Comparison of ENCODE assay signal across 8 mouse cellular contexts in the genomic region with DNA sequence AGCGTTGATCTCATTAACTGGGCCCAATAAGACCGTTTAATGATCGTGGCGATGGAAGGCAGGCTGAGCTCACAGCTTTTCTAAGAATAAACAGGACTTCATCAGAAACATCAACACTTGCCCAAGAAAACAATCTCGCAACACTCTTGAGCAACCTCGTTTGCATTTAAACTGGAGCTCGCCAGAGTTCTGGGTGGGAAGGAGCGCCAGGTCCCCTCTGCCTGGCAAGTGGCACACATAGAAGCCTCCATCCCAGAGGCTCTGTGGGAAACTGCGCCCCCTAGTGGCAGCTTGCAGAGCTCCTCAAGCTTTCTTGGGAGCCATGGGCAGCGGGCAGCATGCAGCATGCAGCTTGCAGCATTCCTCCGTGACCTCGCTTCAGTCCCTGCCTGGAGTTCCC.
A peak's percentile ranks its signal among the peaks of the same experiment; 100 is the strongest.
DNase-seq lines count a peak whose midpoint lies in the region; ATAC-seq and TF ChIP-seq lines count a peak whose summit lies in the region.

No protein-coding gene starts in this region.

- DNase-seq in ZHBTc4 (ENCODE audit: low read depth, low spot score), result peak; percentile 92
- peak; percentile 95 to 97 for DNase-seq in cerebellum, postnatal 4 days (ENCODE audit: low spot score in 2 of 2)
- peak; percentile 78 to 79 for DNase-seq in gastrocnemius, adult 8-10 months (ENCODE audit: low spot score in 2 of 2)
- peak; percentile 96 for DNase-seq in hindbrain, postnatal 0 days (ENCODE audit: low spot score)
- DNase-seq in left cerebral cortex, adult 2 months (ENCODE audit: extremely low spot score in 1 of 2, low spot score in 2 of 2), result peak; percentile 88 to 94
- peak; percentile 92 to 94 for DNase-seq in right cerebral cortex, adult 2 months (ENCODE audit: low spot score in 2 of 2)
- DNase-seq in urinary bladder, postnatal 10 days (ENCODE audit: low spot score), result peak; percentile 80

- no peaks in the 10 kb centered on the region for H3K36me3 ChIP-seq in hindbrain, postnatal 0 days (ENCODE audit: insufficient read depth, low read length)
- H3K36me3 ChIP-seq in megakaryocyte, embryonic 14.5 days (replicated peaks; ENCODE audit: low read length), result no peaks in the 10 kb centered on the region

- WGBS in hindbrain, postnatal 0 days, result 18% methylated on average over 12 of the region's 12 CpGs

- intact Hi-C loops in left cerebral cortex, adult 2 months (cut with DNase I), result loop anchor here (2.0 kb wide), 1 partner anchor 163 kb away; no protein-coding TSS in a partner anchor

- peak; percentile 99 for TF ChIP-seq CTCF in hindbrain, postnatal 0 days (IDR thresholded peaks at IDR 0.05; ENCODE audit: low read depth)
- TF ChIP-seq CTCF in left cerebral cortex, adult 2 months (IDR thresholded peaks at IDR 0.05), result peak; percentile 100

- peaks cover 22% of the 10 kb centered on the region for H3K4me1 ChIP-seq in hindbrain, postnatal 0 days (ENCODE audit: insufficient read depth, low read length)
- H3K4me1 ChIP-seq in megakaryocyte, embryonic 14.5 days, result peaks cover 19% of the 10 kb centered on the region

- peak; percentile 77 for ATAC-seq in hindbrain, postnatal 0 days

- peak overlapping the region; percentile 64 for H3K4me2 ChIP-seq in hindbrain, postnatal 0 days (ENCODE audit: low read depth, low read length)

- H3K4me3 ChIP-seq in hindbrain, postnatal 0 days (ENCODE audit: low read length), result peak overlapping the region; percentile 19; the same call in 1 of the 2 replicates
- peak overlapping the region; percentile 21 for H3K4me3 ChIP-seq in left cerebral cortex, adult 2 months
- peak overlapping the region; percentile 80 for H3K4me3 ChIP-seq in megakaryocyte, embryonic 14.5 days (replicated peaks)

- 0 out of 2 replicates have a peak, but pooled peaks cover 10% of the 10 kb centered on the region for H3K27me3 ChIP-seq in hindbrain, postnatal 0 days (ENCODE audit: insufficient read depth, low read length)
- H3K27me3 ChIP-seq in megakaryocyte, embryonic 14.5 days (replicated peaks), result peaks cover 64% of the 10 kb centered on the region

- no peak overlapping the region; the same call in 1 of the 2 replicates for H3K9ac ChIP-seq in hindbrain, postnatal 0 days (replicated peaks; ENCODE audit: low read length)

- no peaks in the 10 kb centered on the region for H3K9me3 ChIP-seq in hindbrain, postnatal 0 days (ENCODE audit: low read length)
- H3K9me3 ChIP-seq in megakaryocyte, embryonic 14.5 days, result no peaks in the 10 kb centered on the region

- no peak overlapping the region for H3K27ac ChIP-seq in hindbrain, postnatal 0 days
- peak overlapping the region; percentile 19; the same call in 1 of the 2 replicates for H3K27ac ChIP-seq in left cerebral cortex, adult 2 months

Comparison
In these comparisons a context has a peak if more than half of its experiments do, and no peak if none do; other contexts are left out.
1. H3K4me3 ChIP-seq: peak in every context shown above with its lines; median percentile 80 in megakaryocyte, embryonic 14.5 days; 21 in left cerebral cortex, adult 2 months; 19 in hindbrain, postnatal 0 days.